Mouse (Mus musculus): ENCODE measurements around the gene Lrig2. TPM values are rescaled to one million over a fixed set of nuclear protein-coding genes. Genes with fewer than 3 reads are reported as not detected.
A peak's percentile ranks its signal among the peaks of the same experiment; 100 is the strongest.

Gene Lrig2
- polyA plus RNA-seq, 1 experiment from 2014 or later = 14.8 TPM

- Histone ChIP-seq H3K4me1 (no peaks in the 10 kb centered on the region), H3K9me3 (no peaks in the 10 kb centered on the region), H3K4me3 (replicated peaks) (no peak overlapping the region), H3K9ac (no peak overlapping the region), H3K36me3 (no peaks in the 10 kb centered on the region), H3K27ac (no peak overlapping the region), H3K27me3 (replicated peaks) (no peaks in the 10 kb centered on the region), H3K4me2 (no peak overlapping the region)
- 66% methylated on average over 11 of the region's 11 CpGs for WGBS
- no peak for ATAC-seq (ENCODE audit: insufficient read depth, low FRiP score, low read depth)
These were observed 115.5 kb downstream of the Lrig2 start for GRCm38 (mm10) chr3:104396067-104396735.

GRCm38 (mm10) chr3:104390072-104390471 is 121.6 kb downstream of the Lrig2 start:
- no peak overlapping the region for H3K27ac ChIP-seq
- 59% methylated on average over 10 of the region's 10 CpGs for WGBS
- no peak overlapping the region for H3K9ac ChIP-seq
- H3K9me3 ChIP-seq = no peaks in the 10 kb centered on the region
- ATAC-seq (ENCODE audit: insufficient read depth, low FRiP score, low read depth) = no peak
- no peak overlapping the region for H3K4me3 ChIP-seq (replicated peaks)
- no peaks in the 10 kb centered on the region for H3K36me3 ChIP-seq
- no peaks in the 10 kb centered on the region for H3K4me1 ChIP-seq
- H3K27me3 ChIP-seq (replicated peaks) = no peaks in the 10 kb centered on the region
- no peak overlapping the region for H3K4me2 ChIP-seq

GRCm38 (mm10) chr3:104389449-104389848 is 122.3 kb downstream of the Lrig2 start:
- Histone ChIP-seq H3K9ac (no peak overlapping the region), H3K4me2 (no peak overlapping the region), H3K27me3 (replicated peaks) (no peaks in the 10 kb centered on the region), H3K36me3 (no peaks in the 10 kb centered on the region), H3K9me3 (no peaks in the 10 kb centered on the region), H3K27ac (no peak overlapping the region), H3K4me3 (replicated peaks) (no peak overlapping the region), H3K4me1 (no peaks in the 10 kb centered on the region)
- no peak for ATAC-seq (ENCODE audit: insufficient read depth, low FRiP score, low read depth)
- WGBS = 84% methylated on average over 2 of the region's 2 CpGs

- WGBS = 59% methylated on average over 8 of the region's 8 CpGs
- peak; percentile 86 for ATAC-seq (ENCODE audit: insufficient read depth, low FRiP score, low read depth)
- no peaks in the 10 kb centered on the region for H3K27me3 ChIP-seq (replicated peaks)
These were observed 126.1 kb downstream of the Lrig2 start for GRCm38 (mm10) chr3:104385587-104385986.

GRCm38 (mm10) chr3:104383681-104384341 is 127.9 kb downstream of the Lrig2 start:
- WGBS = 40% methylated on average over 9 of the region's 9 CpGs

More at GRCm38 (mm10) chr3:104385587-104385986, 126.1 kb downstream of the Lrig2 start:
- no peaks in the 10 kb centered on the region for H3K4me1 ChIP-seq
- H3K9me3 ChIP-seq = no peaks in the 10 kb centered on the region
- H3K4me3 ChIP-seq (replicated peaks) = no peak overlapping the region
- H3K27ac ChIP-seq = 0 out of 2 replicates have a peak overlapping the region, but pooled peaks have one; percentile 13
- H3K9ac ChIP-seq = no peak overlapping the region
- no peaks in the 10 kb centered on the region for H3K36me3 ChIP-seq
- H3K4me2 ChIP-seq = no peak overlapping the region

GRCm38 (mm10) chr3:104378228-104378627 is 133.5 kb downstream of the Lrig2 start:
- Histone ChIP-seq H3K4me2 (no peak overlapping the region), H3K27ac (no peak overlapping the region), H3K4me1 (no peaks in the 10 kb centered on the region), H3K36me3 (no peaks in the 10 kb centered on the region), H3K27me3 (replicated peaks) (no peaks in the 10 kb centered on the region), H3K4me3 (replicated peaks) (no peak overlapping the region), H3K9ac (no peak overlapping the region), H3K9me3 (no peaks in the 10 kb centered on the region)
- WGBS = 77% methylated on average over 3 of the region's 3 CpGs
- ATAC-seq (ENCODE audit: insufficient read depth, low FRiP score, low read depth) = no peak

More at GRCm38 (mm10) chr3:104383681-104384341, 127.9 kb downstream of the Lrig2 start:
- Histone ChIP-seq H3K9ac (no peak overlapping the region), H3K27ac (peak overlapping the region; percentile 18; the same call in 1 of the 2 replicates), H3K27me3 (replicated peaks) (no peaks in the 10 kb centered on the region), H3K4me1 (no peaks in the 10 kb centered on the region), H3K4me2 (0 out of 2 replicates have a peak overlapping the region, but pooled peaks have one; percentile 14), H3K4me3 (replicated peaks) (no peak overlapping the region), H3K36me3 (no peaks in the 10 kb centered on the region), H3K9me3 (no peaks in the 10 kb centered on the region)
- ATAC-seq (ENCODE audit: insufficient read depth, low FRiP score, low read depth) = no peak

GRCm38 (mm10) chr3:104373907-104374306 is 137.8 kb downstream of the Lrig2 start:
- no peak overlapping the region for H3K27ac ChIP-seq
- no peak for ATAC-seq (ENCODE audit: insufficient read depth, low FRiP score, low read depth)
- H3K9ac ChIP-seq = no peak overlapping the region
- 70% methylated on average over 8 of the region's 8 CpGs for WGBS
- no peaks in the 10 kb centered on the region for H3K9me3 ChIP-seq
- no peaks in the 10 kb centered on the region for H3K4me1 ChIP-seq
- H3K27me3 ChIP-seq (replicated peaks) = no peaks in the 10 kb centered on the region
- H3K36me3 ChIP-seq = no peaks in the 10 kb centered on the region
- no peak overlapping the region for H3K4me3 ChIP-seq (replicated peaks)
- no peak overlapping the region for H3K4me2 ChIP-seq

- H3K4me2 ChIP-seq = no peak overlapping the region
- H3K4me1 ChIP-seq = no peaks in the 10 kb centered on the region
- no peak overlapping the region for H3K4me3 ChIP-seq (replicated peaks)
- H3K27ac ChIP-seq = no peak overlapping the region
- no peaks in the 10 kb centered on the region for H3K36me3 ChIP-seq
- 80% methylated on average over 2 of the region's 2 CpGs for WGBS
- ATAC-seq (ENCODE audit: insufficient read depth, low FRiP score, low read depth) = no peak
- no peak overlapping the region for H3K9ac ChIP-seq
- no peaks in the 10 kb centered on the region for H3K27me3 ChIP-seq (replicated peaks)
- no peaks in the 10 kb centered on the region for H3K9me3 ChIP-seq
These were observed 139.3 kb downstream of the Lrig2 start for GRCm38 (mm10) chr3:104372374-104372773.

GRCm38 (mm10) chr3:104367912-104368311 is 143.8 kb downstream of the Lrig2 start:
- Histone ChIP-seq H3K4me2 (no peak overlapping the region), H3K4me3 (replicated peaks) (no peak overlapping the region), H3K27ac (no peak overlapping the region), H3K36me3 (no peaks in the 10 kb centered on the region), H3K4me1 (no peaks in the 10 kb centered on the region), H3K9me3 (no peaks in the 10 kb centered on the region), H3K9ac (no peak overlapping the region), H3K27me3 (replicated peaks) (no peaks in the 10 kb centered on the region)
- ATAC-seq (ENCODE audit: insufficient read depth, low FRiP score, low read depth) = no peak
- WGBS = 70% methylated on average over 2 of the region's 2 CpGs

- Histone ChIP-seq H3K4me2 (no peak overlapping the region), H3K9me3 (no peaks in the 10 kb centered on the region), H3K4me1 (peaks cover 18% of the 10 kb centered on the region), H3K36me3 (no peaks in the 10 kb centered on the region), H3K27me3 (replicated peaks) (no peaks in the 10 kb centered on the region), H3K9ac (no peak overlapping the region), H3K4me3 (replicated peaks) (no peak overlapping the region), H3K27ac (no peak overlapping the region)
- WGBS = 63% methylated on average over 8 of the region's 8 CpGs
- ATAC-seq (ENCODE audit: insufficient read depth, low FRiP score, low read depth) = no peak
These were observed 149.9 kb downstream of the Lrig2 start for GRCm38 (mm10) chr3:104361814-104362213.

- no peaks in the 10 kb centered on the region for H3K36me3 ChIP-seq
- no peak overlapping the region for H3K4me3 ChIP-seq (replicated peaks)
- 42% methylated on average over 5 of the region's 5 CpGs for WGBS
- H3K9ac ChIP-seq = no peak overlapping the region
- H3K4me1 ChIP-seq = peaks cover 18% of the 10 kb centered on the region
- no peaks in the 10 kb centered on the region for H3K9me3 ChIP-seq
- peak; percentile 16; the same call in 1 of the 2 replicates for ATAC-seq (ENCODE audit: insufficient read depth, low FRiP score, low read depth)
- H3K27me3 ChIP-seq (replicated peaks) = no peaks in the 10 kb centered on the region
- no peak overlapping the region for H3K4me2 ChIP-seq
- peak overlapping the region; percentile 57 for H3K27ac ChIP-seq
These were observed 151.4 kb downstream of the Lrig2 start for GRCm38 (mm10) chr3:104360325-104360724.

Data from stomach, embryonic 15.5 days (tissue).